Mouse (Mus musculus): ENCODE measurements around the gene St3gal5.

DNA sequence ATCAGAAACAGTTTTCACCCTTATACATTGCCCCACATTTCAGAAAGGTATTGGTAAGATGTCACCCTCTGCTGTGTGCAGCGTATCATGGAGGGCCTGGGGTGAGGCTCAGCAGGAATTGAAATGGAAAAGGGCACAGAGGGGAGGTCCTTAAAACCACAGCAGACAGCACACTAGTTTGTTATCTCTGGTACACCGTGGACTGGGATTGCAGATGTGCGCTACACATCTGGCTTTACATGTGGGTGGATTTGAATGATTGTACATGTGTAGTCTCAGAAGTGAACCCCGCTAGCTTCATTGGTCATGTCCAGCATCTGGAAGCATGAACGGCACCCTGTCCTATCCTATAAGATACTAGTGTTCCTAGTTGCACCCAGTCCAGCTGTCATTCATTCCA is 38.6 kb downstream of the St3gal5 start:
- TF ChIP-seq CTCF (IDR thresholded peaks at IDR 0.05; ENCODE audit: low read depth, low read length) (no peak), POLR2A (IDR thresholded peaks at IDR 0.05; ENCODE audit: insufficient read depth, low read length) (no peak), EP300 (IDR thresholded peaks at IDR 0.05; ENCODE audit: insufficient read depth, low read depth, low read length) (no peak)
